Mouse (Mus musculus) E14TG2a.4 (cell line): ENCODE results near the gene Pitpnm1.
"Not testable (repeated sequence)": the region's sequence is repeated elsewhere in the genome, so short reads cannot be mapped to it uniquely, and the experiment has no call there.

ENCODE experiments used
- H3K27me3 ChIP-seq: 2 replicates; pipeline ENCODE4 v1.6.1; 2014; ENCODE audit warnings: low read length, control low read depth; ENCODE audit not compliant: insufficient read depth
- H3K36me3 ChIP-seq: 2 replicates; pipeline ENCODE4 v1.6.1; 2014; ENCODE audit warnings: low read length, control low read depth; ENCODE audit not compliant: insufficient read depth
- H3K4me1 ChIP-seq: replicated peaks from 2 replicates; pipeline ENCODE4 v1.6.1; 2014; ENCODE audit warnings: low read depth, low read length, control low read depth
- H3K4me3 ChIP-seq: replicated peaks from 2 replicates; pipeline ENCODE4 v1.5.1; 2014; ENCODE audit warnings: mild to moderate bottlenecking, low read length
- H3K9me3 ChIP-seq: 2 replicates; pipeline ENCODE4 v1.6.1; 2014; ENCODE audit warnings: low read length, control low read depth
- CTCF ChIP-seq: conservative IDR thresholded peaks from 2 replicates; pipeline ENCODE4 v1.5.1; 2014; ENCODE audit warnings: low read length
- NANOG ChIP-seq: IDR thresholded peaks from 2 replicates; pipeline ENCODE4 v1.6.1; 2014; ENCODE audit warnings: borderline replicate concordance, low read length, mixed read lengths
- POU5F1 ChIP-seq: IDR thresholded peaks from 2 replicates; pipeline ENCODE4 v1.6.1; 2014; ENCODE audit warnings: low read length, borderline replicate concordance

Pitpnm1 gene

GRCm38 (mm10) chr19:4131768-4132167 is 32.0 kb downstream of the Pitpnm1 start:
- H3K27me3 ChIP-seq, result no peaks in the 10 kb centered on the region
- peaks cover 60% of the 10 kb centered on the region for H3K36me3 ChIP-seq
- no peak overlapping the region for H3K4me3 ChIP-seq
- TF ChIP-seq CTCF (no peak), NANOG (no peak), POU5F1 (no peak)
- peaks cover 81% of the 10 kb centered on the region for H3K4me1 ChIP-seq
- H3K9me3 ChIP-seq, result no peaks in the 10 kb centered on the region

DNA sequence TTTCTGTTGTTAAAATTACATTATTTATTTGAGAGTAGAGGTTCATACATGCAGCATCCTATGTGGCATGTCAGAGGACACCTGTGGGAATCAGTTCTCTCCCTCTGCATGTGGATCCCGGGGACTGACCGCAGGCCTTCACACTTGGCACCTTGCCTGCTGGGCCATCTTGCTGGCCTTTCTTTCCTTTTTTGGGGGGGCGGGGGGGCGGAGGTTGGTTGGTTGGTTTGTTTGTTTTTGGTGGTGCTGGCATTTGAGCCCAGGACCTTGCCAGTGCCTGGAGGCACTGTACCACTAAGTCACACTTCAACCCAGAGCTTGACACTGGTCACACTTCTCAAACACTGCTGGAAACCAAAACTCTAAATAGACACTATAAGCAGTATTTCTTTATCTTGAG is 34.6 kb downstream of the Pitpnm1 start:
- TF ChIP-seq CTCF, result no peak
- TF ChIP-seq NANOG, result no peak
- no peak for TF ChIP-seq POU5F1
- Histone ChIP-seq H3K4me1 (peaks cover 95% of the 10 kb centered on the region), H3K9me3 (no peaks in the 10 kb centered on the region), H3K27me3 (no peaks in the 10 kb centered on the region), H3K4me3 (no peak overlapping the region), H3K36me3 (peaks cover 37% of the 10 kb centered on the region)

DNA sequence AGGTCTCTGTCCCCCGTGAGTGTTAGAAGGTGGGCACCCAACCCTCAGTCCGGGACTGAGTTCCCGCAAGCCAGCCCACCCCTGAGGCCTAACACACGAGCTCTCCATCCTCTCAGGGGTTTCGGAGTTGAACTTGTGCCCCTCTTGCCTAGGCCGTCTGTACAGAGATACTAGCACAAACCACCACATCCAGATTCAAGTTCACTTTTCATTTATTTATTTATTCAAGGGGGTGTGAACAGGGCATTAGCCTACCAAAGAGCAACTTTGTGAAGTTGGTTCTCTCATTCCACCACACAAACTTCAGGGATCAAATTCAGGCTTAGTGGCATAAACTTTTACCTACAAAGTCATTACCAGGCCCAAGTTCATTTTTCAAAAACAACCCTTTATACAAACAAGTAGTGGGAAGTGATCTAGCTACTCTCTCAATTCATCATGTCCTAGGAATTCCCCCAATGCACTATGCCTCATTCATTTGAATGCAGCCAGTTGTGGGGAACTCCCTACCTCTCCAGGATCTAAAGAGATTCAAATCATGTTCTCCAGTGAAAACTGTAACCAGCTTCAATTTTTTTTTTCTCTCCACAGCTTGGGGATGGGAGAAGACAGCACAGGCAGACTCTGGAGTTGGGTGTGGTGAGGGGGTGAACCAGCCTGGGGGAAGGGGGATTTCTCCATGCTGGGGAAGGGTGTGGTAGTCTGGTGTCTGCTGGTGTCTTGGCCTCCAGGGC is 35.6 kb downstream of the Pitpnm1 start:
- H3K4me3 ChIP-seq, result 0 out of 2 replicates have a peak overlapping the region, but pooled peaks have one; percentile 21
- H3K36me3 ChIP-seq, result peaks cover 27% of the 10 kb centered on the region
- H3K4me1 ChIP-seq, result peaks cover 95% of the 10 kb centered on the region
- not testable (repeated sequence) for H3K27me3 ChIP-seq, H3K9me3 ChIP-seq

- H3K9me3 ChIP-seq, H3K4me3 ChIP-seq, H3K27me3 ChIP-seq: not testable (repeated sequence)
- H3K36me3 ChIP-seq, result peaks cover 26% of the 10 kb centered on the region
- peak; percentile 40 for TF ChIP-seq CTCF
- peaks cover 95% of the 10 kb centered on the region for H3K4me1 ChIP-seq
Measured at GRCm38 (mm10) chr19:4135963-4136345, 36.2 kb downstream of the Pitpnm1 start.

DNA sequence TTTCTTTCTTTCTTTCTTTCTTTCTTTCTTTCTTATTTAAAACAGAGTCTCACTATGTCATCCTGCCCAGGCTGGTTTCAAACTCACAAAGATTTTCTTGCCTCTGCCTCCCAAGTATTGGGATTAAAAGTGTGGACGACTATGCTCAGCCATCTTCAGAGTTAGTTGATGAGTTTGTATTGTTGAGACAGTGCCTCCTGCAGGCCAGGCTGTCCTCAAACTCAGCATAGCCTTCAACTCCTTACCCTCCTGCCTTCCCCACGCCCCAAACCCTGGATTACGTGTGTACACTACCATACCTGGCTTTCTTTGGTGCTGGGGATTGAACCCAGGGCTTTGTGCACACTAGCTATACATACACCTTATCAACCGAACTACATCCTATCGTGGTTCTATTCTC is 36.7 kb downstream of the Pitpnm1 start:
- TF ChIP-seq CTCF, result peak; percentile 24
- no peak for TF ChIP-seq NANOG
- Histone ChIP-seq H3K4me3 (no peak overlapping the region; the same call in 1 of the 2 replicates), H3K9me3 (no peaks in the 10 kb centered on the region), H3K4me1 (peaks cover 95% of the 10 kb centered on the region), H3K36me3 (peaks cover 21% of the 10 kb centered on the region), H3K27me3 (peaks cover 6% of the 10 kb centered on the region; the same call in 1 of the 2 replicates)

GRCm38 (mm10) chr19:4137913-4138312 is 38.1 kb downstream of the Pitpnm1 start:
- Histone ChIP-seq H3K36me3 (peaks cover 6% of the 10 kb centered on the region), H3K4me1 (peaks cover 85% of the 10 kb centered on the region), H3K9me3 (no peaks in the 10 kb centered on the region), H3K4me3 (no peak overlapping the region), H3K27me3 (peaks cover 6% of the 10 kb centered on the region)
- no peak for TF ChIP-seq NANOG
- TF ChIP-seq POU5F1, result no peak
- no peak for TF ChIP-seq CTCF

DNA sequence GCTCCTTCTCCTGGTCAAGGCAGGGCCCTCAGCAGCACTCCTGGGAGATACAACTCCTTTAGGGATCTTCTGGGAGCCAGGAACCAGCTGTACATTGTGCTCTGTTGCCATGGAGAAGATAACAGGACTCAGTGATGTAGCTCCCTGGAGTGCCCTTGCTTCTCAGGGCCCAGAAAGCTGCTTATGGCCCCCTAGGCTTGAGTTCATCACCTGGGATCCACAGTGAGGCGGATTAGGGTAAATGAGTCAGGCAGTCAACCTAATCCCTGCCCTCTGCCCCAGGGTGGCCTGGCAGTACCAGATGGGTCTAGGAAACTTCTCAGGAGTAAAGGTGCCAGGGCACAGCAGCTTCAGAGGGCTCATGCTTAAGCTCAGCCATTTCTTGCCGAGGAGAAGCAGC is 39.6 kb downstream of the Pitpnm1 start, which contains the start of gene Gpr152:
Gene Gpr152, plus strand, starts transcription at position 342 of the 400 bp plus-strand sequence.
- no peak for TF ChIP-seq NANOG
- TF ChIP-seq POU5F1, result no peak
- no peak for TF ChIP-seq CTCF
- H3K36me3 ChIP-seq, result no peaks in the 10 kb centered on the region

DNA sequence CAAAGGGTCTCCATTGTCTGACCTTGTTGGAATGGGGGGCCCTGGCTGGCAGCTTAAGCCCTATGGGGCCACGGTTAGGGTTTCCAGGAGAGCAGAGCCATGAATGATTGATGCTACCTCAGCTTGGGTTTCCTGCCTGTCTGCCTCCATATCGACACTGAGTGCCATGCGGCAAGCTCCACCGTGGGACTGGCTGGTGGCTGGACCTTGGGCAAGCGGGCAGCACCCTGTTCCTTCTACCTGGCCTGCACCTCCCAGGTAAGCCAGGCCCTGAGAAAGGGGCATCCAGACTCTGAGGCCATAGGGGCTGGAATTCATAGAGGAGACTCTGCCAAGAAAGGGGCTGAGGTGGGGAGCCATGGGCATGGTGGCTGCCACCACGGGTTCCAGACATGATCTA is 40.3 kb downstream of the Pitpnm1 start:
- Histone ChIP-seq H3K4me3 (no peak overlapping the region), H3K4me1 (peaks cover 73% of the 10 kb centered on the region), H3K27me3 (peaks cover 19% of the 10 kb centered on the region), H3K36me3 (no peaks in the 10 kb centered on the region), H3K9me3 (no peaks in the 10 kb centered on the region)
- TF ChIP-seq NANOG (no peak), CTCF (no peak), POU5F1 (no peak)

More for the DNA sequence above, 39.6 kb downstream of the Pitpnm1 start, which contains the start of gene Gpr152:
- Histone ChIP-seq H3K4me3 (peak within 1 kb of the TSS; percentile 7; the same call in 1 of the 2 replicates), H3K9me3 (no peaks in the 10 kb centered on the region), H3K4me1 (peaks cover 73% of the 10 kb centered on the region), H3K27me3 (peaks cover 19% of the 10 kb centered on the region)
